Mouse (Mus musculus): ENCODE measurements at regions not wholly inside any gene's neighbourhood (a gene's known extent, or its start where the extent isn't known, plus 50 kb on each side); places are given as distances from the start of the nearest gene placed in this dataset.

DNA sequence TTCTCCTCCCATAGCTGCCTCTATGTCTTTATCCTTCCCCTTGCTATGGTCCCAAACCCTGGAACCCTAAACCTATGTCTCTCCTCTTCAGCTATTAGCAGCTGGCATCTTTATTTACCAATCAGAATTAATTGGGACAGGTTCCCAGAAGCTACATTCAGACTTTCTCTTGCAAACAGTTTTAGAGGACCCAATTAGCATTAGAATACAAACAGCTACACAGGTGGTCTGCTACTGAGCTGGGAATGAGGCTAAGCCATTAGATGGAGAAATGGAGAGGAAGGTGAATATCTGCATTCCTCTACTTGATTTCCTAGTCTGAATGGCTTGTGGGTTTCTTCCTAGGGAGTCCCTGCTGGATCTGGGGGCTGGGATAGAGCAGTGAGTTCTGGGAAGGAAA is 611.9 kb downstream of the A830018L16Rik start:
- TF ChIP-seq ZC3H11A (IDR thresholded peaks at IDR 0.05; ENCODE audit: low read depth, low read length) (no peak), JUND (conservative IDR thresholded peaks at IDR 0.05; ENCODE audit: low read depth, low read length) (no peak), ZKSCAN1 (IDR thresholded peaks at IDR 0.05; ENCODE audit: borderline replicate concordance, low read depth, low read length) (no peak), NRF1 (IDR thresholded peaks at IDR 0.05; ENCODE audit: low read depth, low read length) (no peak)
- H3K79me2 ChIP-seq (replicated peaks; ENCODE audit: control insufficient read depth, extremely low read depth, insufficient read depth, poor library complexity, severe bottlenecking): no peaks in the 10 kb centered on the region
- in situ Hi-C loops (cut with MboI; ENCODE audit: low pct_ligation_motif_present, low pct_unique_long_range_greater_than_20kb, low sequenced_read_pairs) (no loop called here), dilution Hi-C loops (cut with MboI; ENCODE audit: extremely low pct_ligation_motif_present, extremely low pct_unique_long_range_greater_than_20kb, low sequenced_read_pairs) (no loop called here)
- H3K4me2 ChIP-seq (ENCODE audit: insufficient read depth, low read depth, poor library complexity, severe bottlenecking): no peak overlapping the region
- no peak overlapping the region for H3K9ac ChIP-seq (ENCODE audit: insufficient read depth, low read depth)
- no peak overlapping the region for H3K27ac ChIP-seq (ENCODE audit: insufficient read depth, low read depth)
- H3K27me3 ChIP-seq (replicated peaks): no peaks in the 10 kb centered on the region
- no peaks in the 10 kb centered on the region for H3K4me1 ChIP-seq (ENCODE audit: control insufficient read depth in 1 of 2, insufficient read depth in 2 of 2)
- H3K9me3 ChIP-seq (replicated peaks; ENCODE audit: low read length): no peaks in the 10 kb centered on the region
- no peaks in the 10 kb centered on the region for H3K36me3 ChIP-seq (replicated peaks in 1 of 2; ENCODE audit: control insufficient read depth in 1 of 2, insufficient read depth in 1 of 2, low read length in 1 of 2)
- DNase-seq (ENCODE audit: extremely low read depth): no peak
- no peak overlapping the region for H3K4me3 ChIP-seq (replicated peaks in 1 of 3; ENCODE audit: low read depth in 2 of 3, low read length in 2 of 3, poor library complexity in 1 of 3)

DNA sequence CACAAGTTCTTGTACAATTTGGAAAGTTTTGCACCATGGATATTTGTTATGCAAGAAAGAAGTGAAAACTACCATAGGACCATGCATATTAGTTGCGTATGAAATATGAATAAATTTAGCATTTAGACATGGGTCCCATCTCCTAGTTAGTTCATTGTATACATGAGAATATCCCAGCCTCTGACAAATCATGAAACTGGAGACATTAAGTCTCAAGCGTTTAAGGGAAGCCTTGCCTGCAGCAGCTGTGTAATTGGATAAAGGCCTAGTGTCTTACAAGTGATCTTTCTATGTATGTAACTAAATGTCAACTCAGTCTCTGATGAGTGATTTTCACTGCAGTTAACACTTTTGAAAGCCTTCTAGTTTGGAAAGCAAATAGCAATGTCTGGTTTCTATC is 613.5 kb downstream of the A830018L16Rik start:
- no peak overlapping the region for H3K27ac ChIP-seq (ENCODE audit: insufficient read depth, low read depth)
- H3K4me1 ChIP-seq (ENCODE audit: control insufficient read depth in 1 of 2, insufficient read depth in 2 of 2): no peaks in the 10 kb centered on the region
- H3K9me3 ChIP-seq (replicated peaks; ENCODE audit: low read length): no peaks in the 10 kb centered on the region
- in situ Hi-C loops (cut with MboI; ENCODE audit: low pct_ligation_motif_present, low pct_unique_long_range_greater_than_20kb, low sequenced_read_pairs): no loop called here
- no peak overlapping the region for H3K9ac ChIP-seq (ENCODE audit: insufficient read depth, low read depth)
- H3K27me3 ChIP-seq (replicated peaks): no peaks in the 10 kb centered on the region
- H3K36me3 ChIP-seq (replicated peaks in 1 of 2; ENCODE audit: control insufficient read depth in 1 of 2, insufficient read depth in 1 of 2, low read length in 1 of 2): no peaks in the 10 kb centered on the region
- dilution Hi-C loops (cut with MboI; ENCODE audit: extremely low pct_ligation_motif_present, extremely low pct_unique_long_range_greater_than_20kb, low sequenced_read_pairs): no loop called here
- no peak overlapping the region for H3K4me2 ChIP-seq (ENCODE audit: insufficient read depth, low read depth, poor library complexity, severe bottlenecking)
- H3K4me3 ChIP-seq (replicated peaks in 1 of 3; ENCODE audit: low read depth in 2 of 3, low read length in 2 of 3, poor library complexity in 1 of 3): no peak overlapping the region
- TF ChIP-seq KAT2A (IDR thresholded peaks at IDR 0.05; ENCODE audit: insufficient replicate concordance, low read length) (no peak), NRF1 (IDR thresholded peaks at IDR 0.05; ENCODE audit: low read depth, low read length) (no peak), ETS1 (conservative IDR thresholded peaks at IDR 0.05; ENCODE audit: low read depth, low read length) (no peak), MYC (IDR thresholded peaks at IDR 0.05; ENCODE audit: low read depth, low read length) (no peak), MAX (IDR thresholded peaks at IDR 0.05; ENCODE audit: low read length) (no peak), CHD1 (IDR thresholded peaks at IDR 0.05; ENCODE audit: low read depth, low read length) (no peak), POLR2AphosphoS2 (IDR thresholded peaks at IDR 0.05; ENCODE audit: low read depth, low read length) (no peak), USF2 (conservative IDR thresholded peaks at IDR 0.05; ENCODE audit: low read depth, low read length) (no peak), ELF1 (IDR thresholded peaks at IDR 0.05; ENCODE audit: low read depth, low read length) (no peak), PAX5 (IDR thresholded peaks at IDR 0.05; ENCODE audit: low read length) (no peak), CTCF (conservative IDR thresholded peaks at IDR 0.05 in 1 of 2, IDR thresholded peaks at IDR 0.05 in 1 of 2; ENCODE audit: low read depth in 2 of 2, low read length in 2 of 2) (no peak), UBTF (IDR thresholded peaks at IDR 0.05; ENCODE audit: low read depth, low read length) (no peak), IRF4 (IDR thresholded peaks at IDR 0.05; ENCODE audit: low read depth, low read length) (no peak), MAFK (IDR thresholded peaks at IDR 0.05; ENCODE audit: insufficient replicate concordance, low read length) (no peak), EP300 (IDR thresholded peaks at IDR 0.05; ENCODE audit: low read length) (no peak), CHD2 (IDR thresholded peaks at IDR 0.05; ENCODE audit: low read length) (no peak), BHLHE40 (IDR thresholded peaks at IDR 0.05; ENCODE audit: low read depth, low read length) (no peak), TCF12 (IDR thresholded peaks at IDR 0.05; ENCODE audit: low read depth, low read length) (no peak)
- DNase-seq (ENCODE audit: extremely low read depth): no peak
- no peaks in the 10 kb centered on the region for H3K79me2 ChIP-seq (replicated peaks; ENCODE audit: control insufficient read depth, extremely low read depth, insufficient read depth, poor library complexity, severe bottlenecking)
